Mouse (Mus musculus) right cerebral cortex, postnatal 25 days (tissue): ENCODE measurements around the gene Cbx4.

ENCODE experiments used
- DNase-seq: peaks from one replicate; pipeline ENCODE4 v3.0.0; 2022

Cbx4 gene

GRCm38 (mm10) chr11:119056301-119057211 lies 29.5 kb downstream of the Cbx4 start:
- DNase-seq: peak; percentile 74

- peak; percentile 25 for DNase-seq
Measured at GRCm38 (mm10) chr11:119055571-119056131, 30.4 kb downstream of the Cbx4 start.

DNA sequence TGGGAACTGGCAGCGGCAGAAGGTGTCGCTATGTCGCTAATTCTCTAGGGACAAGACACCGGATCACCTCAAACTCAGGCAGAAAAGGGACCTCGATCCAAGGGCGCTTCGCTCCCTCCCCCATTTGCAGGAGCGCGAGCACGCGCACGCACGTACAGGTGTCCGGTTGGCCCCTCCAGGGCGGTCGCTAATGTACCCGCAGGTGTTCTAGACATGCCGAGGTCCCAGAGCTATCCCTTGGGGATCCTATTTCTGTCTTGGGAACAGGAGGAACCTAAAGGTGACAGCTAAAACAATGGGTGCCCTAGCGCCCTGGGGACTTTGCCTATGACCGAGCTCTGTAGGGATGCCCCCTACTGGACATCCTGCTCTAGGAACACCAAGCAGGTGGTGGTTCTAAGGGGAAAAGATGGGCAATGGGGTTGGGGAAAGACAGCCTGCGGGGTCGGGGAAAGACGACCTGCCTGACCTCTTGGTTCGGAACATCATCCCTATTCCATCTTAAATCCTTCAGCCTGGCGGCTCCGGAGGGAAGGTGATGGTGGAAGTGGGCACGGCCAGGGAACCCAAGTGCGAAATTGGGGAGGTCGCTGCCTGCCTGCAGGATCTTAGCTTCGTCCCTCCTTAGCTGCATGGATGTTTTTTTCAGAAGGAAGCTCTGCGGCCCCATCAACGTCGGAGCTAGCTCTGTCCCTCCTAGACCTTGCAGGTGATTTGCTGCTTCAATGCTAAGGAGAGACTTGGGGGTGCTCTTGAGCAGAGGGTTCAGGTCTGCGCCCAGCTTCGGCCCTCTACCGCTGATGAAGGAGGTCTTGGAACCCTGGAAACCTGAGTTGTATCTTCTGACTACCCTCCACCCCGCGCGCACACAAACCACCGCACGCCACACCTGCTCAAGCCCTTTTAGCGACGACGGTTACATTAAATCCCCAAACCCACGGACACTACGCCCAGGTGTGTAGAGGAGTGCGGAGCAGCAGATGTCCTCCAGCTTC lies 31.4 kb downstream of the Cbx4 start:
- DNase-seq: peak; percentile 48

DNA sequence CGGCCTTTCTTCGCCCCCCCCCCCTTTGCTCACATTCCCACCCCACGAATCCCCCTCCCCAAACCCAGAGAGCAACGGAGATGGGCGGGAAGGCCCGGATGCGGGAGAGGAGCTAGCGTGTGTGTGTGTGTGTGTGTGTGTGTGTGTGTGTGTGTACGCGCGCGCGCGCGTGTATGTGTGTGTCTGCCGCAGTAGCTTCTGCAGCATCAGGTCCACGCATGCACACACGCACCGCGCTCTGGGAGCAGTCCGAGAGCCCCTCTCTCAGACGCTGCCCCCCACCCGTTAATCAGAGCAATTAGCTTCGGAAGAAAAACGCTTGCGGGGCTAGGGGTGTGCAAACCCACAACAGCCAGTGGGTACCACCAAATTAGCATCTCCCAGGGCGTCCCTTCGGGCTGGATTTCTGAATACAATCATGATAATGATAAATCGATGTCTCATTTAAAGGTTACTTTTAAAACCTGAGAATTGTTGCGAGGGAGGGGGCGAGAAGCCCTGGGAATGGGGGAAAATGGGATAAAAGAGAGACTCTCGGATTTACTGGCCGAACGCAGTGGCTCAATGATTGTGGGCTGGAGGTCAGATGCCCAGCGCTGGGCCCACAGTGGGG lies 32.2 kb downstream of the Cbx4 start:
- peak; percentile 67 for DNase-seq

DNA sequence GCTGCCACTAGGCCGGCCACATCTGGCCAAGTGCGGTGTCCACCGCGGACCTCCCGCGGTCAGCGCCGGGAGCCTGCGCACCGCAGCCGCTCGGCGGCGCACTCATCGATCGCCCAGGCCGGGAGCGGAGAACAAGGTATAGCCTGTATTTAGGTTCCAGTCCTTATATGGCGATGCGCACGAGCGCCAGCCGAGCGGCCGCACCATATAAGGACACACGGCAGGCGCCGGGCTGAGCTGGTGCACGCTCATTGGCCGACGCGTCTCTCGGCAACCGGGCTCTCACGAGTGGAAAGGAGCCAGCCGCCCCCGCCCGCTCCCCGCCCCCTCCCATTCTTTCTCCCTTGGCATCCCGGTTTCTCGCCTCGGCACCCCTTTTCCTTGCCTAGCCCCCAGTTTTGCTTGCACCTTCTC lies 32.8 kb downstream of the Cbx4 start:
- peak; percentile 88 for DNase-seq

DNA sequence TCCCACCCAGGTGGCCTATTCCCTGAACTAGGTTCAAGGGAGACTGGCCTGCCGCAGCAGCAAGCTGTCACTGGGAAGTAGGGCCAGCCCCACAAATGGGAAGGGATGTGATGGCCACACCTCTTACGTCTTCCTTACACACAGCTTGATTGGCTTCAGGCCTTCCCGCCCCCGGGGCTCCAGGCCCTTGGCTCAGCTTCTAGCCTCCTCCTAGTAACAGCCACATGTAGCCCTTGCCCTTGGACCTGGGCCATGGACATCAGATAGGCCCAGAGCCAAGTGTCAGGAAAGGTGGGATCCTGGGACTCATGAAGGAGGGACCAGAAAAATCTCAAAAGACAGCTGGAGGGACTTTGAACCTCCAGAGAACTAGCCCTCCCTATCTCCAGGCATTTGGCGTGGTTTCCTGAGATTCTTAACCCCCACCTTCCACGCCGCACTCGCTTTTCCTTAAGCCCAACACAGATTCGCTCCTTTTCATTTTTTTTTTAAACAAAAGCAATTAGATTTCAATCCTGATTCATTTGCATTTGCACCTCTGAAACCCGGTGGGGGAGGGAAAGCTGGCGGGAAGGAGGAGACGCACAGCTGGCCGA lies 33.3 kb downstream of the Cbx4 start:
- DNase-seq: no peak

DNA sequence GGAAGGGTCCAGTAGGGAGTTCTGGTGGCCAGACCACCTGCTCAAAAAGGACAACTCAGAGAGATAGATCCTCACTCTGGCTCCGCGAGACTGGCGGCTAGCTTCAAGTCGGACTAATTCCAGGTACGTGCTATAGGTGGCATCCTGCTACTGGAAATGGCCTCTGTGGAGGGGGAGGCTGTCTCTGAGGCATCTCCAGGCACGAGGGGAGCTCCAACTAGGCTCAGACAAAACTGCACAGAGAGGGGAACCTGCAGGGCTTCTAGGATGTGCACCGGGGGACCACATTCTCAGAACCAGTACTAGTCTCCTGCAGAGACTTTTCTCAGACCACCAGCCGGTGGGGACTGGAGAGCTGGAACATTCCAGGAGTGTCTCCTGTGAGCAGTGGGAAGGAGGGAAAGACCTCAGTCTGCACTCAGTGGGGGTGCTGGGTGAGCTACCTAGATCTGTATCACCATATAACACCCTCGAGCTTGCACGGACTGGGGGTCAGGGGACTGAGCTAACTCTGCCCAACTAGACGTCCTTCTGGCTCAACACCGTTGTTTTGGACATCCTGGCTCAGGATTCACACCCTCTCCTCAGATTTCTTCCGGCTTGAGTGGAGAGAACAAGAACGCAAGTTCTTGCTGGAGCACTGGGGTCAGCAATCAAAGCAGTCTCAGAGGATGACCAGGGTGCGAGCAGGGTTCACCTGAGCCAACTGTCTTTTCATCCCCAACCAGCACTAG lies 33.9 kb downstream of the Cbx4 start:
- peak; percentile 55 for DNase-seq

DNA sequence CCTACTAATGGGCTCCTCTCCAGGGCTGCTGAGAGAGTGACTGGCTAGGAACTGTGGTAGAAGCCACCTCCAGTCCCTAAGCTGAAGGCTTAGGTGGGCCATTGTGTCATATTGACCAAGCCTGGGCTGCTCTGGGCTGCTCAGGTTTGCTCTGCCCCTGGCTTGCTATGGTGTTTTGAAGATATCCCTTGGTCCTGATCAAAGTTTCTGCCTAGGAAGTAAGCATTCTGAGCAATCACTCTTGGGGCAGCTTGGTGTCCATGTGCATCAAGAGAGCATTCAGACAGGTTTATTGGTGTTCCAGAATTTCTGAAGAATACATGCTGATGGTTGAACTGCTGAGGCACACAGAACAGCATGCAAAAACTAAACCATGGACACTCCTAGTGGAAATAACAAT lies 34.6 kb downstream of the Cbx4 start:
- DNase-seq: no peak

GRCm38 (mm10) chr11:119050361-119050760 lies 35.7 kb downstream of the Cbx4 start:
- no peak for DNase-seq

DNA sequence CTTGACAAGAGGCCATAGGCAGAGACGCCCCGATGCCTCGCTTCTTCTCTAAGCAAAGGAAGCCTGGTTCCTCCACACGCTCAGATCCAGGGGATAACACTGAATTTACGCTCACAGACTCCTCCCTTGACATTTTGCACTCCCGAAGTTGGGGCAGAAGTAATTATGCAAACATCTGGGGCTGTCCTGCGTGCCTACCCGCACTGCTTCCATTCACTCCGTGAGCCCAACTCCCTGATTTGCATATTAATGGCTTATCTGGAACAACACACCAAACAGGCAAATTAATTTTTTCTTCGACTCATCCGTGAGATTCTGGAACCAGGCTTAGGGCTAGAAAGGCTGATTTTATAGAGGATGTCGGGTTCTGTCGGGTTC lies 37.9 kb downstream of the Cbx4 start:
- no peak for DNase-seq

- no peak for DNase-seq
Measured at GRCm38 (mm10) chr11:119047261-119048132, 38.5 kb downstream of the Cbx4 start.

- DNase-seq: peak; percentile 11
Measured at GRCm38 (mm10) chr11:119046601-119047245, 39.3 kb downstream of the Cbx4 start.

- no peak for DNase-seq
Measured at GRCm38 (mm10) chr11:119044551-119045337, 41.3 kb downstream of the Cbx4 start.

- DNase-seq: peak; percentile 17
Measured at GRCm38 (mm10) chr11:119043761-119044550, 42.1 kb downstream of the Cbx4 start.

DNA sequence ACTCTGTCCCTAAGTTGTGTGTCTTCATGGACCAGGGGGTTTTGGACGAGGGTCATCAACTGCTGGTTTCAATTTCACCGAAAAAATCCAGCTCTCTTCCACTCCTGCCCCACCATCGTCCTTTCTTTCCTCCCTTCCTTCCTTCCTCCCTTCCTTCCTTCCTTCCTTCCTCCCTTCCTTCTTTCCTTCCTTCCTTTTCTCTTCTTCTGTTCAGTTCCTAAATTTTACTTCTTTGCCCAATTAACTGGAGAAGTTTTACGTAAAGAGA lies 42.8 kb downstream of the Cbx4 start:
- DNase-seq: no peak

GRCm38 (mm10) chr11:119042466-119043272 lies 43.4 kb downstream of the Cbx4 start:
- DNase-seq: peak; percentile 15

DNA sequence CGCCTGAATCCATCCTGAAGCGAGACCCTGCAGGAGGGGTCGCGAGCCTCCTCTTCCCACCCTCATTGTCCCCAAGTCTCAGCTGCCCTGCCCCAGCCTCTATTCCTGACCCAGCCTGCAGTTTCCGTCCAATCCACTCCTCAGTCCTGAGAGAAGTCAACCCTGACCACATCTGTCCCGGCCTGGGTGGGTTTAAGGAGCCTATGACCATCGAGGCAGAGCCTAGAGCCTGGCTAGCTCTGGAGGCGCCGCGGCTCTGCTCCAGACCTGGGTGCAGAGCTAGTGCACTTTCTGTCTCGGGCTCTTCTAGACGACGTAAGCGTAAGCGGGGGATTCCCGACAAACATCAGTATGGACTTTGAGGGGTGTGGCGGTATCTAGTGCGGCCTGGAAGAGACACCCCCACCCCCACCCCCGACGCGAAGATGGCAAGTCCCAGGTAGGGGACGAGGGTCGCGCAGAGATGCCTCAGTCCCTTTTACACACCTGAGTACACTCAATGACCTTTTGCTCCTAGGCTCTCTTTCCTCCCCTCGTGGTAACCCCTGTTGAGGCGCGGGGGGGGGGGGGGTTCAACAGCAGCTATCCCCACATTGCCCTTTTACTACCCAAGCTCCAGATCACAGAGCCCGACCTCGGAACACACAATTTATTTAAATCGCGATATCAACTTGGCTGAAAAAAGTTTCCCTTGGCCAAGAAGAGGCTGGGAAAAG lies 44.1 kb downstream of the Cbx4 start:
- no peak for DNase-seq
